Mouse (Mus musculus) kidney, embryonic 16.5 days (tissue): ENCODE measurements at regions not wholly inside any gene's neighbourhood (a gene's known extent, or its start where the extent isn't known, plus 50 kb on each side); places are given as distances from the start of the nearest gene placed in this dataset.
"Not testable (repeated sequence)": the region's sequence is repeated elsewhere in the genome, so short reads cannot be mapped to it uniquely, and the experiment has no call there.

ENCODE experiments used
- ATAC-seq: fragments of 200-750 bp; cut with Nextera tagmentation; 2 replicates; pipeline ENCODE4 v1.8.0; 2017; ENCODE audit warnings: moderate TSS enrichment; ENCODE audit not compliant: low FRiP score, low TSS enrichment
- H3K27ac ChIP-seq: fragments of 300-500 bp; sonication (generic); 2 replicates; pipeline ENCODE4 v1.5.1; 2014; ENCODE audit warnings: low read length
- H3K27me3 ChIP-seq: fragments of 300-500 bp; sonication (generic); 2 replicates; pipeline ENCODE4 v1.6.1; 2014; ENCODE audit warnings: low read length, control low read depth, mixed read lengths; ENCODE audit not compliant: insufficient read depth
- H3K36me3 ChIP-seq: fragments of 300-500 bp; sonication (generic); 2 replicates; pipeline ENCODE4 v1.6.1; 2014; ENCODE audit warnings: low read length, control low read depth, mixed read lengths; ENCODE audit not compliant: insufficient read depth
- H3K4me1 ChIP-seq: fragments of 300-500 bp; sonication (generic); 2 replicates; pipeline ENCODE4 v1.6.1; 2014; ENCODE audit warnings: low read length, control low read depth, mixed read lengths; ENCODE audit not compliant: insufficient read depth
- H3K4me2 ChIP-seq: fragments of 300-500 bp; sonication (generic); replicated peaks from 2 replicates; pipeline ENCODE4 v1.6.1; 2014; ENCODE audit warnings: low read depth, low read length
- H3K4me3 ChIP-seq: fragments of 300-500 bp; sonication (generic); 2 replicates; pipeline ENCODE4 v1.5.1; 2014; ENCODE audit warnings: mild to moderate bottlenecking, low read length
- H3K9ac ChIP-seq: fragments of 300-500 bp; sonication (generic); replicated peaks from 2 replicates; pipeline ENCODE4 v1.6.1; 2014; ENCODE audit warnings: low read length
- H3K9me3 ChIP-seq: fragments of 300-500 bp; sonication (generic); 2 replicates; pipeline ENCODE4 v1.6.1; 2016; ENCODE audit warnings: low read length, control low read depth
- WGBS: fragments of 180-500 bp; shearing (Covaris S2); extraction: QIAGEN DNeasy Blood & Tissue Kit; methylation state at CpG from one replicate; pipeline ENCODE4 v1.1.7; 2014; 5-methylcytosine and 5-hydroxymethylcytosine counted together

DNA sequence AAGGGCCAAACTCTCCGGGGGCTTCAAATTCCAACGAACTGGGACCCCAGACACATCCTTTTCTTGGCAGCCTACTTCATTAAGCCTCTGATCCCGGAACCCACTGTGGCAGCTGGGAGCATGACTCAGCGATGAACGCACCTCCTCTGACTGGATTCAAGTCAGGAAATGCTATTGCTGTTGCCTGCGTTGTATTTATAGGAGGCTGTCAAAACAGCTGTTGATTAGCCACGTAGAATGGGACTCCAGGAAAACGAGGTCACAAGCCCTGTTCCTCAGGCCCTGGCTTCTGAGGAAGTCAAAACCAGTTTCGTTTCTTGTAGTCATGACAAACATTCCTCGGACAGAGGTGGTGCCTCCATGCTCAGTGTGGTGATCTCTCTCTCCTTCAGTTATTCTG is 295.0 kb downstream of the Diras2 start:
- Histone ChIP-seq H3K4me1 (0 out of 2 replicates have a peak, but pooled peaks cover 4% of the 10 kb centered on the region), H3K9me3 (no peaks in the 10 kb centered on the region), H3K27me3 (no peaks in the 10 kb centered on the region), H3K4me3 (no peak overlapping the region), H3K4me2 (peak overlapping the region; percentile 32), H3K27ac (no peak overlapping the region), H3K36me3 (no peaks in the 10 kb centered on the region), H3K9ac (no peak overlapping the region)
- no peak; the same call in 1 of the 2 replicates for ATAC-seq
- WGBS: 40% methylated on average over 10 of the region's 10 CpGs

DNA sequence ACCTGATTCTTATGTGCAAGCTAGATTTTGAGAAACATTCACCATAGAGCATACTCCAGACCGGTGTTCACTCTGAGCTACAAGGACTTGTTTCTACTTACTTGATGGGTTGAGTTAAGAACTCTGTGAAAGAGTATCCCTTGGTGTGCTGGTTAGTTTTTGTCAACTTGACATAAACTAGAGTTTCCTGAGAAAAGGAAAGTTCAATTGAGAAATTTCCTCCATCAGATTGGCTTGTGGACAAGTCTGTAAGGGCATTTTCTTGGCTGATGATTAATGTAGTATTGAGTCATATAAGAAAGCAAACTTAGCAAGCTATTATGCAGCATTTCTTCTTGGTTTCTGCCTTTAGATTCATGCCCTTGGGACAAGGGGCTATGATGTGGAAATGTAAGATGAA is 291.5 kb downstream of the Diras2 start:
- 0 out of 2 replicates have a peak, but pooled peaks cover 4% of the 10 kb centered on the region for H3K4me1 ChIP-seq
- no peak overlapping the region for H3K4me2 ChIP-seq
- H3K27me3 ChIP-seq: no peaks in the 10 kb centered on the region
- ATAC-seq: no peak
- 96% methylated on average over 1 of the region's 1 CpGs for WGBS
- no peak overlapping the region for H3K27ac ChIP-seq
- no peaks in the 10 kb centered on the region for H3K36me3 ChIP-seq
- no peaks in the 10 kb centered on the region for H3K9me3 ChIP-seq
- no peak overlapping the region for H3K9ac ChIP-seq
- no peak overlapping the region for H3K4me3 ChIP-seq

DNA sequence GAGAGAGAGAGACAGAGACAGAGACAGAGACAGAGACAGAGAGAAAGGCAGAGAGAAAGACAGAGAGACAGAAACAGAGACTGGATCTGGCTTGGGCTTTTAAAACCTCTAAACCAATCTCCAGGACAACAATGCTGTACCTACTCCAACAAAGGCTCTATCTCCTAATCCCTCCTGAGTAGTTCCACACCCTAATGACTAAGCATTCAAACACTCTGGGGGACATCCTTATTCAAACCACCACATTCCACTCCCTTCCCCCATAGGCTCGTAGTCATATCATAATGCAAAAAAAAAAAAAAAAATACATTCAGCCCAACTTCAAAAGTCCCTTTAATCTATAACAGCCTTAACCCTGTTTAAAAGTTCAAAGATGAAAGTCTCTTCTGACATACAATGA is 289.3 kb downstream of the Diras2 start:
- WGBS: 50% methylated on average over 1 of the region's 1 CpGs
- H3K4me2 ChIP-seq: no peak overlapping the region

DNA sequence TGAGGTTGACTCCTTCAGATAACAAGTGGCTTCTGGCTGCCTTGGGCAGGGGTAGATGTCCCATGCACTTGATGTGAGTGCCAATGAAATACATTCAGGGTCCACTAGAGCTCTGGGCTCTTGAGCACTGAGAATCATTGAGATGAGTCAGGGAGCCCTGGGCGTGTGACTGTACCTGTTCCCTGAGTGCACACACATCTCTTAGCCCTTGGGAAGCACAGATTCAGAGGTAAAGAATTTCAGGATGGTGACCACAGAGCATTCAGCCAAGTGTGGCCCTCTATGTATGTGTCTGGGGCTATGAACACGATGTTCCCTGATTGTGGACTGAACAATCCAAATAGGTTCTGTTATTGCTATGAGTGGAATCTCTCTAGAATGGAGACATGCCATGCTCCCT is 281.6 kb downstream of the Diras2 start:
- WGBS: 84% methylated on average over 2 of the region's 2 CpGs
- H3K4me3 ChIP-seq: no peak overlapping the region
- no peaks in the 10 kb centered on the region for H3K4me1 ChIP-seq
- no peaks in the 10 kb centered on the region for H3K9me3 ChIP-seq
- H3K4me2 ChIP-seq: no peak overlapping the region
- no peak overlapping the region for H3K27ac ChIP-seq
- no peak overlapping the region for H3K9ac ChIP-seq
- H3K36me3 ChIP-seq: no peaks in the 10 kb centered on the region
- no peak for ATAC-seq
- no peaks in the 10 kb centered on the region for H3K27me3 ChIP-seq

More for the DNA sequence above, 289.3 kb downstream of the Diras2 start:
- H3K9me3 ChIP-seq: no peaks in the 10 kb centered on the region
- no peak for ATAC-seq
- no peak overlapping the region for H3K27ac ChIP-seq
- no peaks in the 10 kb centered on the region for H3K27me3 ChIP-seq
- no peaks in the 10 kb centered on the region for H3K4me1 ChIP-seq
- H3K36me3 ChIP-seq: no peaks in the 10 kb centered on the region
- no peak overlapping the region for H3K9ac ChIP-seq
- no peak overlapping the region for H3K4me3 ChIP-seq

DNA sequence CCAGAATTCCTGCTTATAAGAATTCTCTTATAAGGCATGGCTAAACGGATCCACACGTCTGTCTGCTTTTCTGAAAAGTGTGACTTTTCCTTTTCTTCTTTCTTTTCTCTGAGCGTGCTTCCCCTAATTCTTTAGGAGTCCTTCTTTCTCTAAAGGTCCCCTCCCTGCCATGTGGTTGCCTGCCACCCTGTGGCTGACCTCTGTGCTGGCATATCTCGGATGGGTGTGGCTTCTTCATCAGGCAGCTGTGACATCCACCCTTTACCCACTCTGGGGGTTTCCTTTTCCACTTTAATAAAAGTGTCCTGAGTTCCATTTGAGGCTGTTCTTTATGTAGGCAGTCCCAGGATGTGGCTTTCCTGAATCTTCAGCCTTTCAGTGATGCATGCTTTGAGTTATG is 280.7 kb downstream of the Diras2 start:
- no peak overlapping the region for H3K4me3 ChIP-seq
- H3K27me3 ChIP-seq: no peaks in the 10 kb centered on the region
- no peaks in the 10 kb centered on the region for H3K36me3 ChIP-seq
- no peaks in the 10 kb centered on the region for H3K9me3 ChIP-seq
- ATAC-seq: no peak
- no peaks in the 10 kb centered on the region for H3K4me1 ChIP-seq
- H3K27ac ChIP-seq: no peak overlapping the region
- no peak overlapping the region for H3K4me2 ChIP-seq
- no peak overlapping the region for H3K9ac ChIP-seq
- WGBS: 48% methylated on average over 4 of the region's 4 CpGs

DNA sequence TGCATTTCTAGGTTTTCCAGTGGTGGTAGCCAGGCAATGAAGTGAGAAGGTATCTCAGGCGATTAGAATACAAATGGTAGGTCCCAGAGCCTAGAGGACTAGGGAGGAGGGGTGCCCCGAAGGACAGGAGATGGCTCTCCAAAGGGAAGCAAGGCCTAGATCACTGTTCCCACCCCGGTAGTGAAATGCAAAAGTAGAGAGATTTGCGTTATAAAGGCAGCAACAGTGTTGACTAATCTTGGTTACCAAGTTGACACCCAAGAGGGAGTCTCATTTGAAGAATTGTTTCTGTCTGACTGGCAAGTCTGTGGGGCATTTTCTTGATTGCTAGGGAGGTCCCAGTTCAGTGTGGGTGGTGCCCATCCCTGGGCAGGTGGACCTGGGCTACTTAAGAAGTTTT is 278.8 kb downstream of the Diras2 start:
- Histone ChIP-seq H3K27me3 (no peaks in the 10 kb centered on the region), H3K9me3 (0 out of 2 replicates have a peak, but pooled peaks cover 3% of the 10 kb centered on the region), H3K36me3 (no peaks in the 10 kb centered on the region), H3K9ac (no peak overlapping the region), H3K4me1 (no peaks in the 10 kb centered on the region), H3K27ac (no peak overlapping the region), H3K4me2 (no peak overlapping the region), H3K4me3 (no peak overlapping the region)
- 51% methylated on average over 4 of the region's 4 CpGs for WGBS
- ATAC-seq: no peak

DNA sequence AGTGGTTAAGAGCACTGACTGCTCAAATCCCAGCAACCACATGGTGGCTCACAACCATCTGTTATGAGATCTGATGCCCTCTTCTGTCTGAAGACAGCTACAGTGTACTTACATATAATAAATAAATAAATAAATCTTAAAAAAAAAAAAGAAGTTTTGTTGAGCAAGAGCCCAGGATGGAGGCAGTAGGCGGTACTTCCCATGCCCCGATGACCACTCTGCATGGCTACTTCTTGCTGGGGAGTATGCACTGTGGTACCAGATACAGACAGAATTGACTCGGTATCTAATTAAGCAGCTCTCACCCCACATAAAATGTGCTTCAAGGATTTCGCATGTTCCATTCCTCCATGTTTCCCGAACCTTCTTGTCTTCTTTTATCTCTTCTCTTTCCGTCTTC is 278.4 kb downstream of the Diras2 start:
- H3K27me3 ChIP-seq, H3K4me1 ChIP-seq, ATAC-seq, H3K9me3 ChIP-seq, H3K36me3 ChIP-seq, H3K27ac ChIP-seq, H3K4me3 ChIP-seq, H3K4me2 ChIP-seq, H3K9ac ChIP-seq: not testable (repeated sequence)
- 37% methylated on average over 6 of the region's 6 CpGs for WGBS

DNA sequence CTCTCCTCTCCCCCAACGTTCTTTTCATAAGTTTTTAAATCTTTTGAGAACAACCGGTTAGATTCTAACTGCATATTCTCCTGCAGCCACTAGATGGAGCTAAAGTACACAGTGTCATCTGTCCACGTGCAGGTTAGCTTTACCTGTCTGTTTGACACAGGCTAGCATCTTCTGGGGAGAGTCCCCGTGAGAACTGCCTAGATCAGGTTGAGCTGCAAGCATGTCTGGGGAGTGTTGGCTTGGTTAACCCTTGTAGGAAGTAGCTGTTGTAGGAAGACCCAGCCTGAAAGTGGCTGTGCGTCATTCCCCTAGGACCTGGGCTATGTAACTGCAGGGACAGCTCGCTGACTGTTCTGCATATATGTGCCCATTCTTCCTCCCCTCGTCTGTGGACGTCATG is 277.9 kb downstream of the Diras2 start:
- Histone ChIP-seq H3K4me1 (no peaks in the 10 kb centered on the region), H3K4me2 (no peak overlapping the region), H3K27me3 (no peaks in the 10 kb centered on the region), H3K9ac (no peak overlapping the region), H3K27ac (no peak overlapping the region), H3K9me3 (0 out of 2 replicates have a peak, but pooled peaks cover 3% of the 10 kb centered on the region), H3K36me3 (no peaks in the 10 kb centered on the region), H3K4me3 (no peak overlapping the region)
- WGBS: 33% methylated on average over 8 of the region's 8 CpGs
- 0 out of 2 replicates have a peak, but pooled peaks have one; percentile 51 for ATAC-seq

DNA sequence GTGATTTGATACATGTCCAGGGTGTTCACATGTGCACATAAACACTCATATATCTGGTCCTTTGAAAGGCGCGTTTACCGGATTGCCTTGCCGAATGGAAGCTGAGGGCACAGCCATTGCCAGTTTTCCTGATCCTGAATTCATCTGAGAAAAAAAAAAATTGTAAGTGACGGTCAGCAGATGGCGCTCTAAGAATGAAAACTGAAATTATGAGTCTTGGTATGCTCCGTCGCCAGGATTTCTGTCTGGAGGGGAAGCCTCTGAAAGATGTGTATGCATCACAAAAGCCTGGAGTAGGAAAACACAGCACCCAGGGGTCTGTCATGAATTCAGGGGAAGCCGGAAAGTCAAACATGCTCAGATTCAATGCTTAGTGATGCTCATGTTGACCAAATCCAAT is 276.9 kb downstream of the Diras2 start:
- 13% methylated on average over 9 of the region's 9 CpGs for WGBS

DNA sequence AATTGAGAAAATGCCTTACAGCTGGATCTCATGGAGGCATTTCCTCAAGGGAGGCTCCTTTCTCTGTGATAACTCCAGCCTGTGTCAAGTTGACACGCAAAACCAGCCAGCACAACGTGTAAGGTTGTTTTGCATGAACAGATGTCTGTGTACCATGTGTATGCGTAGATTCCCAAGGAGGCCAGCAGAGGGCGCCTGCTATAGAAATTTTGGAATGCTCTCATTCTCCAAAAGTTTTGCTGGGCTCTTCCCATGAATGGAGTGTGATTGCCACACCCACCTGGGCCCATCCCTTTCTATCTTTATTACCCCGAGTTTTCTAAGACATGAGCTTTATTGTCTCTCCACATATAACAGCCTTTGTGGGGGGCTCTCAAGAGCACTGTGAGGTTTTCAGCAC is 275.4 kb downstream of the Diras2 start:
- Histone ChIP-seq H3K27me3 (no peaks in the 10 kb centered on the region), H3K9me3 (0 out of 2 replicates have a peak, but pooled peaks cover 3% of the 10 kb centered on the region), H3K27ac (no peak overlapping the region), H3K4me3 (no peak overlapping the region), H3K4me1 (no peaks in the 10 kb centered on the region), H3K9ac (no peak overlapping the region), H3K36me3 (no peaks in the 10 kb centered on the region), H3K4me2 (no peak overlapping the region)
- ATAC-seq: no peak
- WGBS: 81% methylated on average over 5 of the region's 5 CpGs

More for the DNA sequence above, 276.9 kb downstream of the Diras2 start:
- Histone ChIP-seq H3K4me3 (no peak overlapping the region), H3K9me3 (0 out of 2 replicates have a peak, but pooled peaks cover 3% of the 10 kb centered on the region), H3K4me2 (no peak overlapping the region), H3K36me3 (no peaks in the 10 kb centered on the region), H3K27ac (no peak overlapping the region), H3K4me1 (no peaks in the 10 kb centered on the region), H3K9ac (no peak overlapping the region), H3K27me3 (no peaks in the 10 kb centered on the region)
- no peak for ATAC-seq
